Mouse (Mus musculus): Measurements from ENCODE around the gene 2310022A10Rik.

2310022A10Rik gene

GRCm38 (mm10) chr7:27540935-27541334 is 12.1 kb upstream of the 2310022A10Rik start:
- DNase-seq (ENCODE audit: low spot score), result no peak

GRCm38 (mm10) chr7:27541431-27541830 is 11.6 kb upstream of the 2310022A10Rik start:
- no peak for DNase-seq (ENCODE audit: low spot score)

GRCm38 (mm10) chr7:27541922-27542321 is 11.1 kb upstream of the 2310022A10Rik start:
- no peak for DNase-seq (ENCODE audit: low spot score)

GRCm38 (mm10) chr7:27542392-27543033 is 10.5 kb upstream of the 2310022A10Rik start:
- DNase-seq (ENCODE audit: low spot score), result peak; percentile 93

GRCm38 (mm10) chr7:27543065-27543464 is 10.0 kb upstream of the 2310022A10Rik start:
- no peak for DNase-seq (ENCODE audit: low spot score)

- DNase-seq (ENCODE audit: low spot score), result no peak
These were observed 9.2 kb upstream of the 2310022A10Rik start for GRCm38 (mm10) chr7:27543851-27544250.

GRCm38 (mm10) chr7:27544675-27545370 is 8.2 kb upstream of the 2310022A10Rik start:
- no peak for DNase-seq (ENCODE audit: low spot score)

GRCm38 (mm10) chr7:27549597-27549996 is 3.4 kb upstream of the 2310022A10Rik start:
- no peak for DNase-seq (ENCODE audit: low spot score)

GRCm38 (mm10) chr7:27552070-27552469 is 963 bp upstream of the 2310022A10Rik start:
- DNase-seq (ENCODE audit: low spot score), result no peak

- no peak for DNase-seq (ENCODE audit: low spot score)
These were observed 7.4 kb downstream of the 2310022A10Rik start for GRCm38 (mm10) chr7:27560291-27560887.

GRCm38 (mm10) chr7:27560978-27561377 is 7.9 kb downstream of the 2310022A10Rik start:
- DNase-seq (ENCODE audit: low spot score), result no peak

- DNase-seq (ENCODE audit: low spot score), result no peak
These were observed 16.7 kb downstream of the 2310022A10Rik start for GRCm38 (mm10) chr7:27569580-27570224.

- DNase-seq (ENCODE audit: low spot score), result no peak
These were observed 19.1 kb downstream of the 2310022A10Rik start for GRCm38 (mm10) chr7:27572133-27572532.

GRCm38 (mm10) chr7:27574124-27574880 is 21.3 kb downstream of the 2310022A10Rik start:
- DNase-seq (ENCODE audit: low spot score), result no peak

- DNase-seq (ENCODE audit: low spot score), result peak; percentile 34
These were observed 23.9 kb downstream of the 2310022A10Rik start for GRCm38 (mm10) chr7:27576914-27577313.

GRCm38 (mm10) chr7:27577589-27577988 is 24.6 kb downstream of the 2310022A10Rik start:
- no peak for DNase-seq (ENCODE audit: low spot score)

- DNase-seq (ENCODE audit: low spot score), result peak; percentile 20
These were observed 25.4 kb downstream of the 2310022A10Rik start for GRCm38 (mm10) chr7:27578465-27578864.

GRCm38 (mm10) chr7:27580380-27581174 is 27.5 kb downstream of the 2310022A10Rik start:
- DNase-seq (ENCODE audit: low spot score), result no peak

- DNase-seq (ENCODE audit: low spot score), result no peak
These were observed 33.8 kb downstream of the 2310022A10Rik start for GRCm38 (mm10) chr7:27586861-27587260.

- no peak for DNase-seq (ENCODE audit: low spot score)
These were observed 34.7 kb downstream of the 2310022A10Rik start for GRCm38 (mm10) chr7:27587741-27588140.

GRCm38 (mm10) chr7:27590088-27590487 is 37.1 kb downstream of the 2310022A10Rik start:
- DNase-seq (ENCODE audit: low spot score), result no peak

Data from embryo, embryonic 10 days (tissue).